Mouse (Mus musculus): ENCODE results near the gene Rnf168. TPM values are rescaled to one million over a fixed set of nuclear protein-coding genes. Genes with fewer than 3 reads are reported as not detected.

The Rnf168 gene
- polyA plus RNA-seq, 1 experiment from 2014 or later, result 23.2 TPM

MicroRNA genes within 50 kb of the gene (microRNA counts, 519-probe panel; counts per million panel counts)
- microRNA mmu-miR-1946a, result not detected

Small RNA genes lying within 50 kb of the gene (microRNA-seq; reads per million reads assigned to microRNA genes)
- gene Mir1946a, result not detected

Other genes with a start within 250 kb of the Rnf168 start
- 28.1 and 34.5 TPM in 2 replicates for gene Pak2, start 198.1 kb upstream of the Rnf168 start, polyA plus RNA-seq (2014; fragmentation: Nextera tagmentation; extraction: Ambion mirVana)
- 104 and 115 TPM in 2 replicates for gene Pigx, start 177.7 kb upstream of the Rnf168 start, polyA plus RNA-seq (2014; fragmentation: Nextera tagmentation; extraction: Ambion mirVana)
- 50.9 and 58.3 TPM in 2 replicates for gene Cep19, start 177.7 kb upstream of the Rnf168 start, polyA plus RNA-seq (2014; fragmentation: Nextera tagmentation; extraction: Ambion mirVana)
- gene Nrros, start 111.9 kb upstream of the Rnf168 start, polyA plus RNA-seq (2014; fragmentation: Nextera tagmentation; extraction: Ambion mirVana), result 2.5 and 7.7 TPM in 2 replicates
- not detected in 2 replicates for gene Bex6, start 97.6 kb upstream of the Rnf168 start, polyA plus RNA-seq (2014; fragmentation: Nextera tagmentation; extraction: Ambion mirVana)
- 13.9 and 17.9 TPM in 2 replicates for gene Fbxo45, start 30.3 kb upstream of the Rnf168 start, polyA plus RNA-seq (2014; fragmentation: Nextera tagmentation; extraction: Ambion mirVana)
- 12.8 and 17.6 TPM in 2 replicates for gene Wdr53, start 30.2 kb upstream of the Rnf168 start, polyA plus RNA-seq (2014; fragmentation: Nextera tagmentation; extraction: Ambion mirVana)
- 0.15 TPM in 1 of 2 replicates, not detected in the other for gene Smco1, start 6.0 kb upstream of the Rnf168 start, polyA plus RNA-seq (2014; fragmentation: Nextera tagmentation; extraction: Ambion mirVana)
- 24.3 and 31.2 TPM in 2 replicates for gene Ubxn7, start 54.8 kb downstream of the Rnf168 start, polyA plus RNA-seq (2014; fragmentation: Nextera tagmentation; extraction: Ambion mirVana)
- gene Tm4sf19, start 123.0 kb downstream of the Rnf168 start, polyA plus RNA-seq (2014; fragmentation: Nextera tagmentation; extraction: Ambion mirVana), result not detected in 2 replicates
- gene Tctex1d2, start 142.2 kb downstream of the Rnf168 start, polyA plus RNA-seq (2014; fragmentation: Nextera tagmentation; extraction: Ambion mirVana), result 35.1 and 41.2 TPM in 2 replicates
- 50.9 and 53.2 TPM in 2 replicates for gene Pcyt1a, start 153.5 kb downstream of the Rnf168 start, polyA plus RNA-seq (2014; fragmentation: Nextera tagmentation; extraction: Ambion mirVana)
- 0.17 and 0.40 TPM in 2 replicates for gene Slc51a, start 210.4 kb downstream of the Rnf168 start, polyA plus RNA-seq (2014; fragmentation: Nextera tagmentation; extraction: Ambion mirVana)
- gene Zdhhc19, start 218.8 kb downstream of the Rnf168 start, polyA plus RNA-seq (2014; fragmentation: Nextera tagmentation; extraction: Ambion mirVana), result not detected in 2 replicates